Mouse (Mus musculus) testis, adult 2 months (tissue): ENCODE data around the gene Mettl14.

Experiments
- CTCF ChIP-seq: fragments of 200-500 bp; IDR thresholded peaks from 2 replicates; pipeline ENCODE4 v1.5.1; 2012; ENCODE audit warnings: low read depth, mild to moderate bottlenecking, inconsistent platforms, low read length, moderate library complexity; ENCODE audit not compliant: control insufficient read depth, insufficient read depth, insufficient replicate concordance
- POLR2A ChIP-seq: fragments of 200-500 bp; IDR thresholded peaks from 2 replicates; pipeline ENCODE4 v1.6.1; 2012; ENCODE audit warnings: low read depth, mild to moderate bottlenecking, inconsistent platforms, low read length, moderate library complexity; ENCODE audit not compliant: control insufficient read depth

- TF ChIP-seq POLR2A (no peak), CTCF (no peak)
Observed at GRCm38 (mm10) chr3:123336951-123337350, 49.0 kb downstream of the Mettl14 start.
